Mouse (Mus musculus) urinary bladder, postnatal 25 days (tissue): ENCODE data around the gene Jak2.

Experiments
- DNase-seq: peaks from one replicate; pipeline ENCODE4 v3.0.0; 2022; ENCODE audit warnings: low spot score

Jak2 gene

GRCm38 (mm10) chr19:29251191-29251957 lies at the start of gene Jak2:
Gene Jak2 (plus strand): TSS chr19:29251828.
- DNase-seq = peak; percentile 89

DNA sequence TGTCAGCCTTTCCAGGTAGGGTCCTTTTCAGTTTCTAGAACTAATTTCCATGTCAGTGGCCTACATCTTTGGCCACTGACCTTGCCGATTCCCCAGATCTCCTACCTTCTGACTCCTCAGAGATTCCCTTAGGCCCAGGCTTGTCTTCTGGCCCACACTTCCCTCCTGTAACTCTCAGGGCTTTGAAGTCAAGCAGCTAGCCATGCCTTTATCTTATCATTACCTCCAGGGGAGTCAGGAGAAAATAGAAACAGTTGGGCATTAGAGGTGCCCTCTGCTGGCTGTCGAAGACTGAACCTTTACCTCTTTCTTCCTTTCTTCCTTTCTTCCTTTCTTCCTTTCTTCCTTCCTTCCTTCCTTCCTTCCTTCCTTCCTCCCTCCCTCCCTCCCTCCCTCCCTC lies 48.3 kb upstream of the Jak2 start:
- DNase-seq = no peak

GRCm38 (mm10) chr19:29204583-29204982 lies 47.0 kb upstream of the Jak2 start:
- DNase-seq = no peak

DNA sequence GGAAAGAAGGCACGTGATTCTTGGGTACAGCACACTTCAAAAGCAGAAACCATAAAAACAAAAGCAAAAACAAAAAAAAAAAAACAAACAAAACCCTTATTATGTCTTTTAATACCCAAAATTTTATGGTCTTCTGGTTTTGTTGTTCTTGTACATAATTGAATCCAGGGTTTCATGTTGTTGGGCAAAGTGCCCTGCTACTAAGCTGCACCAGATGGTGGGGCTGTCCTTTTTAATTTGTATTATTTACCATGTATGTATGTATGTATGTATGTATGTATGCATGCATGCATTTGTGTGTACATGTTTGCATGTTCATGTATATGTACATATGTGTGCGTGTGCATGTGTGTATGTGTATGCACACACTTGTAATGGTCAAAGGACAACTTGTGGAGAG lies 46.4 kb upstream of the Jak2 start:
- no peak for DNase-seq

- DNase-seq = no peak
Observed at GRCm38 (mm10) chr19:29209898-29210297, 41.7 kb upstream of the Jak2 start.

GRCm38 (mm10) chr19:29210319-29210718 lies 41.3 kb upstream of the Jak2 start:
- no peak for DNase-seq

- no peak for DNase-seq
Observed at GRCm38 (mm10) chr19:29215811-29216509, 35.7 kb upstream of the Jak2 start.

GRCm38 (mm10) chr19:29221867-29222266 lies 29.8 kb upstream of the Jak2 start:
- no peak for DNase-seq

DNA sequence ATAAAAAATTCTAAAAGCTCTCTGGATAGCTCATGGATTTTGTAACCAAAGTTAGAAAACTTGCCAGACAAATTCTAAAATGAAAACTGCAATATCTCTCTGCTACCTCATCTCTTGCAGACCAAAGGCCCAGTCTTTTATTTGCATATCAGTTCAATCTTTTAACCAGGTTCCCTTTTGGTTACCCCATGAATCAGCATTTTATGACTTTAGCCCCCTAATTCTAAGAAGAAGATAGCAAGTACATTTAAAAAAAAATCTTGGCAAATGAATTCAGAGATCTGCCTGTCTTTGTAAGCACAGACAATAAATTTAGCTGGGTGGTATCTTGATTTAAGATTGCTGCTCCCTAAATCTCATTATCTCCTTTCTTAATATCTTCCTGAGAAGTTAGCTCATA lies 26.7 kb upstream of the Jak2 start:
- DNase-seq = no peak

DNA sequence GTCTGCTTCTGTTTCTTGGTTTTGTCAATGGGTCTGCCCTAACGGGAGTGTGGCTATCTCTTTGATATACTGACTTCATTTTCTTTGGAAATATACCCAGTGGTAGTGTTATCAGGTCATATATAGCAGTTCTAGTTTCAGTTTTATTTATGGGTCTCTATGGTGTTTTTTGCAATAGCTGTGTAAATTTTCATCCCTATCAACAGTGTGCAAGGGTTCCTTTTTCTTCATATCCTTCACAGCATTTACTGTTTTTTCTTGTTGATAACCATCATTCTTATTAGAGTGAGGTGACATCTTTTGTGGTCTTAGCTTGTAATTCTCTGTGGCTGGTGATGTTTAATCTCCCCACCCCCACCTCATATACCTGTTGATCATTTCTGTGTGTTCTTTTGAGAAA lies 24.6 kb upstream of the Jak2 start:
- no peak for DNase-seq

GRCm38 (mm10) chr19:29227941-29228590 lies 23.6 kb upstream of the Jak2 start:
- DNase-seq = no peak

DNA sequence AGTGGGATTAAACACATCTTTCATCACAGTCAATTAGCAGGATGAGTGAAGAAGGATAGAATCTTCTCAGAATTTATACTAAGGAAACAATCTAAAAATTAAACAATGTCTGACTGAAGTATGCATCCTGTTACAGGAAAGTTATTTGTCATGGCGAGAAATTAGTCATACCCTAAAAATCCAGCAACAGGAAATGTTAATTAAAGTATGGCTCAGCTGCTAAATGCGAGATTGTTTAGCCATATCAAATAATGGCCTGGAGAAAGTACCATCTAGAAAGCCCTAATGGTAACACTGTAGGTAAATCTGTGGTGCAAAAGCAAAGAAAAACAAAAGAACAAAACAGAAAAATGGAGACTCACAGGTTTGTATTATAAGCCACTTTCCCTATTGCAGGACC lies 22.6 kb upstream of the Jak2 start:
- DNase-seq = no peak

- DNase-seq = no peak
Observed at GRCm38 (mm10) chr19:29232738-29233137, 18.9 kb upstream of the Jak2 start.

- DNase-seq = no peak
Observed at GRCm38 (mm10) chr19:29236658-29237385, 14.8 kb upstream of the Jak2 start.

GRCm38 (mm10) chr19:29238171-29238570 lies 13.5 kb upstream of the Jak2 start:
- DNase-seq = no peak

DNA sequence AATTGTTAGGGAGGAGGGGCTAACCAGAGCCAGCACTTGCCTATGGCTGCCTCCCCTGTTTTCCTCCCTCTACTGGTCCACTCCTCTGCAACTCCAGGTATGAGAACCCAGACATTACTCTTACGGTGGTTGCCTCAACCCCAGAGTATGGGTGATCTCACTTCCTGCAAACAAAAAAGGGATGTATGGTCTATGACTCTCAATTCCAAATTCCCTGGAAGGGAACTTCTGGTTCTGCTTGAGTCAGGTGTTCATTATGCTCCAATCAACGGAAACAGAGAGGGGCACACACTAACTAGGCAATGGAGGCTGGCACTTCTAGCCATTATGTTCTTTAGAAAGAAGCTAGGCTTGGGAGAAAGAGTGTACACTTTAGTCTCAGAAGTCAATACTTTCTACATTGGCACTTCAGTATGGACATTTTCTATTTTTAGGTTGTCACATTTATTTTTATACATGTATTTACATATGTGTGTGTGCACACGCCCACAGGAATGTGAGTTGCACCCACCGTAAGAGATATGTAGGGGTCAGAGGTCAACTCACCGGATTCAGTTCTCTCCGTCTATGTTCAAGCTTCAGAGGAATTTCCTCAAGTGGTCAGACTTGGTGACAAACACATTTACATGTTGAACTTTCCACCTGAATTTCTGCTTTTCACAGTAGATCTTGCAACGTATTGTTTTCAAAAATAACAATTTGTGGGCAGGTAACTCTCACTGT lies 12.0 kb upstream of the Jak2 start:
- DNase-seq = no peak

GRCm38 (mm10) chr19:29240676-29241075 lies 11.0 kb upstream of the Jak2 start:
- no peak for DNase-seq

DNA sequence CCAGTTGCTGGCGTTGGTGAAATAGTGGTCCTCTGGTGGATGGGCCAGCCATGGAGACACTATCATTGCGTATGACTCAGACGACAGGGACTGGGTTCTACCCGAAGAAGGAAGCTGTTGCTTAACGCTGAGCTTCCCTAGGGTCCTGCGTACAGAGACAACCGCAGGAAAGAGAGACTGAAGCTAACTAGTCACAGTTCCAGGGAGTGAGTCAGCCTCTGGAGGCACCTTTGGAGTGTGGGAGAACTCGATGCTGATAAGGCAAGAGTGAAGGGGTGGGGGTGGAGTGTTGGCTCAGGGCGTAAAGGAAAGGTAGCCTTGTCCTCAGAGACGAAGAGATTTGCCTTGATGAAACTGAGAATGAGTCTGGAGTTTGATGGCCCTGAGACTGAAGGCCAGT lies 10.0 kb upstream of the Jak2 start:
- DNase-seq = no peak

GRCm38 (mm10) chr19:29249933-29250332 lies 1.7 kb upstream of the Jak2 start:
- no peak for DNase-seq

DNA sequence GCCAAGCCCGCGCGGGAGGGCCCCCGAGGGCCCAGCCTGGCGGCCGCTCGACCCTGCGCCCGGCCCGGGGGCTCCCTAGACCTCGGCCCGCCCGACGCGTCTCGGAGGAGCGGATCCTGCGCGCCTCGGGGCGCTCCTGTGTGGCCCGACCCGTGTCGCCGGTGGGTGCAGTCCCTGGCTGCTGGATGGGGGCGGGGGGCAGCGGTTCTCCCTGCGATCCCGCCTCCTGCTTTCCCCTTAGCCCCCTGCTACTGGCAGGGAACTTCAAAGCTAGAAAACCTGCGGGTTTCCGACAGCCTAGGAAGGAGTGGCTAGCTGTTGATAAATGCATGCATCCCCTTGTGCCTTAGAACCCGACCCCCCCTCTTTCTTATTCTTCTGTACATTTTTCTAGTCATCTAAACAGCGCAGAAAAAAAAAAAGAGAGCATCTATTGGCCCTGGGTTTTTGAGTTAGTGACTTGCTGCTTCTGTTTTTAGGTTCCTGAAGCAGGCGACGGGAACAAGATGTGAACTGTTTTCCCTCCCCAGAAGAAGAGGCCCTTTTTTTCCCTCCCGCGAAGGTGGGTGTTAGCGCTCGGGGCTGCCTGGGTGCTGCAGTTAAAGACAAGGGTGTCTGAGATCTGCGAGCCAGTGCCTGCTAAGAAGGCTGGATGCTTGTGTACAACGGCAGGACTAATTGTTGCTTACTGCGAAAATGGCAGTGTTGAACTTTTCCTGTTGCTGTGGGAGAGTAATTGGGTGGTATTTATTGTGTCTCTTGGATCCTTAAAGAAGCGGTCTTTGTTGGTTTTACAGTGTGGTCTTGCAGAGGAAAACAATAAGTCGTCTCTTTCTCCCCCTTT lies 552 bp downstream of the Jak2 start:
- no peak for DNase-seq
